Mouse (Mus musculus) embryonic facial prominence, embryonic 14.5 days (tissue): ENCODE measurements around the gene Sinhcaf. TPM values are rescaled to one million over a fixed set of nuclear protein-coding genes. Genes with fewer than 3 reads are reported as not detected.
"Not testable (repeated sequence)": the region's sequence is repeated elsewhere in the genome, so short reads cannot be mapped to it uniquely, and the experiment has no call there.

Experiments
- ATAC-seq: fragments of 200-750 bp; cut with Nextera tagmentation; 2 replicates; pipeline ENCODE4 v1.8.0; 2017; ENCODE audit warnings: low read depth, moderate number of reproducible peaks, moderate TSS enrichment
- DNase-seq: peaks from one replicate; pipeline ENCODE4 v3.0.0-alpha.2; 2015; ENCODE audit warnings: low spot score
- H3K27ac ChIP-seq: fragments of 300-500 bp; sonication (generic); replicated peaks from 2 replicates; pipeline ENCODE4 v1.5.1; 2014; ENCODE audit warnings: low read depth, mild to moderate bottlenecking, low read length, moderate library complexity
- H3K27me3 ChIP-seq: fragments of 300-500 bp; sonication (generic); replicated peaks from 2 replicates; pipeline ENCODE4 v1.6.1; 2014; ENCODE audit warnings: low read length; ENCODE audit not compliant: control insufficient read depth, insufficient read depth
- H3K36me3 ChIP-seq: fragments of 300-500 bp; sonication (generic); 2 replicates; pipeline ENCODE4 v1.6.1; 2014; ENCODE audit warnings: low read length, mixed read lengths; ENCODE audit not compliant: control insufficient read depth, insufficient read depth
- H3K4me1 ChIP-seq: fragments of 300-500 bp; sonication (generic); 2 replicates; pipeline ENCODE4 v1.6.1; 2014; ENCODE audit warnings: antibody characterized with exemption, low read length; ENCODE audit not compliant: control insufficient read depth, insufficient read depth
- H3K4me2 ChIP-seq: fragments of 300-500 bp; sonication (generic); 2 replicates; pipeline ENCODE4 v1.6.1; 2014; ENCODE audit warnings: low read depth, mild to moderate bottlenecking, low read length, moderate library complexity, mixed read lengths
- H3K4me3 ChIP-seq: fragments of 300-500 bp; sonication (generic); 2 replicates; pipeline ENCODE4 v1.5.1; 2014; ENCODE audit warnings: low read depth, mild to moderate bottlenecking, low read length
- H3K9ac ChIP-seq: fragments of 300-500 bp; sonication (generic); 2 replicates; pipeline ENCODE4 v1.6.1; 2014; ENCODE audit warnings: low read depth, mild to moderate bottlenecking, low read length, moderate library complexity, mixed read lengths
- H3K9me3 ChIP-seq: fragments of 300-500 bp; sonication (generic); 2 replicates; pipeline ENCODE4 v1.6.1; 2016; ENCODE audit warnings: low read length; ENCODE audit not compliant: control insufficient read depth
- WGBS: fragments of 180-500 bp; shearing (Covaris S2); extraction: QIAGEN DNeasy Blood & Tissue Kit; methylation state at CpG from one replicate; pipeline ENCODE4 v1.1.7; 2014; 5-methylcytosine and 5-hydroxymethylcytosine counted together
- polyA plus RNA-seq: library from polyadenylated mRNA; unstranded; fragments of >200 nt; fragmentation: Nextera tagmentation; extraction: Ambion mirVana; gene quantifications from 2 replicates; pipeline ENCODE4 v1.2.1, GENCODE M21; 2014

Gene Sinhcaf
- 62.4 and 72.0 TPM in 2 replicates for polyA plus RNA-seq

GRCm38 (mm10) chr6:148946409-148946742 lies at the start of gene Sinhcaf:
Sinhcaf (minus strand) TSS chr6:148946467.
- DNase-seq, result peak; percentile 99
- ATAC-seq, result peak; percentile 86
- peaks cover 3% of the 10 kb centered on the region; the same call in 1 of the 2 replicates for H3K4me1 ChIP-seq
- no peaks in the 10 kb centered on the region for H3K9me3 ChIP-seq
- H3K27me3 ChIP-seq, result no peaks in the 10 kb centered on the region
- WGBS, result 1% methylated on average over 35 of the region's 47 CpGs
- H3K4me3 ChIP-seq, result peak within 1 kb of the TSS; percentile 77
- H3K36me3 ChIP-seq, result 0 out of 2 replicates have a peak, but pooled peaks cover 4% of the 10 kb centered on the region
- peak within 1 kb of the TSS; percentile 79 for H3K4me2 ChIP-seq
- peak within 1 kb of the TSS; percentile 92 for H3K9ac ChIP-seq
- H3K27ac ChIP-seq, result peak within 1 kb of the TSS; percentile 91

GRCm38 (mm10) chr6:148994327-148994999 lies 48.2 kb upstream of the Sinhcaf start:
- H3K4me3 ChIP-seq, result no peak overlapping the region
- 68% methylated on average over 5 of the region's 5 CpGs for WGBS
- ATAC-seq, result no peak
- H3K27ac ChIP-seq, result no peak overlapping the region
- H3K36me3 ChIP-seq, result peaks cover 15% of the 10 kb centered on the region
- no peak overlapping the region for H3K9ac ChIP-seq
- H3K4me2 ChIP-seq, result no peak overlapping the region
- H3K9me3 ChIP-seq, result no peaks in the 10 kb centered on the region
- H3K27me3 ChIP-seq, result no peaks in the 10 kb centered on the region
- DNase-seq, result no peak
- no peaks in the 10 kb centered on the region for H3K4me1 ChIP-seq

- ATAC-seq, result peak; percentile 68
- Histone ChIP-seq H3K27ac (no peak overlapping the region), H3K27me3 (no peaks in the 10 kb centered on the region), H3K36me3 (peaks cover 14% of the 10 kb centered on the region), H3K9me3 (no peaks in the 10 kb centered on the region), H3K4me2 (no peak overlapping the region), H3K9ac (no peak overlapping the region), H3K4me3 (no peak overlapping the region), H3K4me1 (no peaks in the 10 kb centered on the region)
- 33% methylated on average over 9 of the region's 9 CpGs for WGBS
- peak; percentile 82 for DNase-seq
Measured at GRCm38 (mm10) chr6:148993117-148994077, 47.1 kb upstream of the Sinhcaf start.

GRCm38 (mm10) chr6:148992373-148993116 lies 46.3 kb upstream of the Sinhcaf start:
- Histone ChIP-seq H3K27me3 (no peaks in the 10 kb centered on the region), H3K9ac (no peak overlapping the region)
- peak; percentile 18 for DNase-seq

GRCm38 (mm10) chr6:148991660-148992372 lies 45.5 kb upstream of the Sinhcaf start:
- Histone ChIP-seq H3K4me3 (no peak overlapping the region), H3K27me3 (no peaks in the 10 kb centered on the region), H3K4me2 (no peak overlapping the region), H3K9ac (no peak overlapping the region), H3K9me3 (no peaks in the 10 kb centered on the region), H3K27ac (no peak overlapping the region), H3K4me1 (no peaks in the 10 kb centered on the region), H3K36me3 (peaks cover 6% of the 10 kb centered on the region)
- DNase-seq (no peak), ATAC-seq (no peak)
- WGBS, result 47% methylated on average over 6 of the region's 6 CpGs

More at GRCm38 (mm10) chr6:148992373-148993116, 46.3 kb upstream of the Sinhcaf start:
- no peak for ATAC-seq
- H3K4me3 ChIP-seq, result no peak overlapping the region
- no peaks in the 10 kb centered on the region for H3K4me1 ChIP-seq
- H3K27ac ChIP-seq, result no peak overlapping the region
- no peaks in the 10 kb centered on the region for H3K9me3 ChIP-seq
- WGBS, result 40% methylated on average over 4 of the region's 4 CpGs
- H3K4me2 ChIP-seq, result no peak overlapping the region
- peaks cover 6% of the 10 kb centered on the region for H3K36me3 ChIP-seq

- WGBS, result 78% methylated on average over 1 of the region's 3 CpGs
- ATAC-seq, result not testable (repeated sequence)
Measured at GRCm38 (mm10) chr6:148989792-148990491, 43.7 kb upstream of the Sinhcaf start.

GRCm38 (mm10) chr6:148986003-148986402 lies 39.7 kb upstream of the Sinhcaf start:
- H3K27ac ChIP-seq, result no peak overlapping the region
- no peak overlapping the region for H3K9ac ChIP-seq
- no peaks in the 10 kb centered on the region for H3K4me1 ChIP-seq
- no peak for ATAC-seq
- DNase-seq, result no peak
- 87% methylated on average over 4 of the region's 4 CpGs for WGBS
- no peaks in the 10 kb centered on the region for H3K27me3 ChIP-seq
- no peak overlapping the region for H3K4me2 ChIP-seq
- no peaks in the 10 kb centered on the region for H3K9me3 ChIP-seq
- no peak overlapping the region for H3K4me3 ChIP-seq
- no peaks in the 10 kb centered on the region for H3K36me3 ChIP-seq

More at GRCm38 (mm10) chr6:148989792-148990491, 43.7 kb upstream of the Sinhcaf start:
- H3K27me3 ChIP-seq, H3K4me2 ChIP-seq, H3K4me3 ChIP-seq, H3K9ac ChIP-seq, H3K9me3 ChIP-seq, H3K27ac ChIP-seq, DNase-seq, H3K36me3 ChIP-seq, H3K4me1 ChIP-seq: not testable (repeated sequence)
